Mouse (Mus musculus) kidney, postnatal 14 days (tissue): ENCODE data around the gene Grk4.

Source experiments
- DNase-seq: peaks from one replicate; pipeline ENCODE4 v3.0.0; 2022; ENCODE audit warnings: mixed read lengths

Gene Grk4

GRCm38 (mm10) chr5:34659686-34660590 is at the start of gene Grk4, which contains the start of gene Nop14:
Gene Grk4, plus strand, starts transcription at chr5:34660379.
Gene Nop14, minus strand, starts transcription at chr5:34660148.
- peak; percentile 100 for DNase-seq

- no peak for DNase-seq
Observed at GRCm38 (mm10) chr5:34632996-34633395, 27.2 kb upstream of the Grk4 start.

GRCm38 (mm10) chr5:34633641-34634040 is 26.5 kb upstream of the Grk4 start:
- peak; percentile 15 for DNase-seq

GRCm38 (mm10) chr5:34634746-34635400 is 25.3 kb upstream of the Grk4 start:
- no peak for DNase-seq

GRCm38 (mm10) chr5:34635665-34636192 is 24.4 kb upstream of the Grk4 start:
- DNase-seq, result no peak

GRCm38 (mm10) chr5:34636481-34637287 is 23.5 kb upstream of the Grk4 start, which contains the start of gene Mfsd10:
Gene Mfsd10, minus strand, starts transcription at chr5:34637212.
- peak; percentile 85 for DNase-seq

GRCm38 (mm10) chr5:34637591-34638156 is 22.5 kb upstream of the Grk4 start:
- DNase-seq, result no peak

GRCm38 (mm10) chr5:34641991-34642390 is 18.2 kb upstream of the Grk4 start:
- no peak for DNase-seq

GRCm38 (mm10) chr5:34642932-34643331 is 17.2 kb upstream of the Grk4 start:
- peak; percentile 62 for DNase-seq

GRCm38 (mm10) chr5:34647581-34647980 is 12.6 kb upstream of the Grk4 start:
- peak; percentile 60 for DNase-seq

- no peak for DNase-seq
Observed at GRCm38 (mm10) chr5:34652961-34653360, 7.2 kb upstream of the Grk4 start.

GRCm38 (mm10) chr5:34654881-34655280 is 5.3 kb upstream of the Grk4 start:
- DNase-seq, result no peak

- no peak for DNase-seq
Observed at GRCm38 (mm10) chr5:34657556-34657955, 2.6 kb upstream of the Grk4 start.

GRCm38 (mm10) chr5:34660591-34661130 is 482 bp downstream of the Grk4 start:
- no peak for DNase-seq

GRCm38 (mm10) chr5:34661909-34662308 is 1.7 kb downstream of the Grk4 start:
- DNase-seq, result no peak

GRCm38 (mm10) chr5:34663231-34663630 is 3.1 kb downstream of the Grk4 start:
- no peak for DNase-seq

- DNase-seq, result no peak
Observed at GRCm38 (mm10) chr5:34669493-34669892, 9.3 kb downstream of the Grk4 start.

- DNase-seq, result peak; percentile 32
Observed at GRCm38 (mm10) chr5:34670280-34670679, 10.1 kb downstream of the Grk4 start.

GRCm38 (mm10) chr5:34689868-34690267 is 29.7 kb downstream of the Grk4 start:
- no peak for DNase-seq

GRCm38 (mm10) chr5:34692782-34693181 is 32.6 kb downstream of the Grk4 start:
- DNase-seq, result no peak

- no peak for DNase-seq
Observed at GRCm38 (mm10) chr5:34695521-34695920, 35.3 kb downstream of the Grk4 start.

GRCm38 (mm10) chr5:34708436-34708835 is 48.3 kb downstream of the Grk4 start:
- DNase-seq, result no peak
